In genomic region chr5:131007198-131007597, GRCm38 (mm10) we compare ENCODE assay signal across 9 mouse cellular contexts.
A peak's percentile ranks its signal among the peaks of the same experiment; 100 is the strongest.
DNase-seq lines count a peak whose midpoint lies in the region; ATAC-seq and TF ChIP-seq lines count a peak whose summit lies in the region.
"Had no signal": no experiment of that assay in that cellular context is flagged by ENCODE, and none has a peak within 500 bp of the region (broad histone marks: within the 10 kb centered on the region; RNA-seq: fewer than 3 reads in every experiment).

No protein-coding gene starts in this region.

- H3K4me1 ChIP-seq in lung, postnatal 0 days (ENCODE audit: insufficient read depth, low read depth, low read length) = no peaks in the 10 kb centered on the region
- H3K4me1 ChIP-seq: limb, embryonic 15.5 days; stomach, embryonic 15.5 days had no signal

- TF ChIP-seq EP300 in lung, postnatal 0 days (IDR thresholded peaks at IDR 0.05) = no peak

- peak; percentile 78 for DNase-seq in Muller cell, postnatal 12 days (ENCODE audit: inconsistent ontology term)
- DNase-seq in frontal cortex, postnatal 36 days (ENCODE audit: low spot score in 2 of 2) = peak; percentile 67
- DNase-seq in left cerebral cortex, adult 11 months (ENCODE audit: low spot score) = peak; percentile 52
- no peak for DNase-seq in lung, postnatal 0 days (ENCODE audit: low spot score)
- no peak for DNase-seq in embryo, embryonic 11 days
- DNase-seq in kidney, adult 18-20 months = no peak

- no peaks in the 10 kb centered on the region for H3K27me3 ChIP-seq in lung, postnatal 0 days (replicated peaks; ENCODE audit: insufficient read depth, low read length)
- H3K27me3 ChIP-seq: limb, embryonic 15.5 days; stomach, embryonic 15.5 days had no signal

- no peak overlapping the region for H3K4me3 ChIP-seq in lung, postnatal 0 days (ENCODE audit: low read depth, low read length)
- H3K4me3 ChIP-seq: limb, embryonic 15.5 days; stomach, embryonic 15.5 days had no signal

- H3K4me2 ChIP-seq in lung, postnatal 0 days (replicated peaks; ENCODE audit: low read depth, low read length) = no peak overlapping the region
- H3K4me2 ChIP-seq: limb, embryonic 15.5 days; stomach, embryonic 15.5 days had no signal

- no peak overlapping the region for H3K27ac ChIP-seq in lung, postnatal 0 days (ENCODE audit: low read length)
- H3K27ac ChIP-seq: limb, embryonic 15.5 days; stomach, embryonic 15.5 days had no signal

- peak; percentile 75; the same call in 1 of the 2 replicates for ATAC-seq in cerebellum, adult (ENCODE audit: insufficient number of reproducible peaks, low FRiP score, low TSS enrichment)
- ATAC-seq in lung, postnatal 0 days = no peak

- no peak for TF ChIP-seq CTCF in lung, postnatal 0 days (IDR thresholded peaks at IDR 0.05)

- H3K9me3 ChIP-seq in lung, postnatal 0 days (ENCODE audit: low read length) = no peaks in the 10 kb centered on the region
- H3K9me3 ChIP-seq: limb, embryonic 15.5 days; stomach, embryonic 15.5 days had no signal

- WGBS in lung, postnatal 0 days = 59% methylated on average over 7 of the region's 7 CpGs

- H3K9ac ChIP-seq in lung, postnatal 0 days (replicated peaks; ENCODE audit: low read depth) = no peak overlapping the region
- H3K9ac ChIP-seq: limb, embryonic 15.5 days; stomach, embryonic 15.5 days had no signal

- H3K36me3 ChIP-seq in lung, postnatal 0 days (ENCODE audit: insufficient read depth, low read length) = no peaks in the 10 kb centered on the region
- H3K36me3 ChIP-seq: limb, embryonic 15.5 days; stomach, embryonic 15.5 days had no signal

Comparison
In these comparisons a context has a peak if more than half of its experiments do, and no peak if none do; other contexts are left out.
1. DNase-seq: peak in Muller cell, postnatal 12 days (single experiment), frontal cortex, postnatal 36 days (2 of 2) and left cerebral cortex, adult 11 months (single experiment); none in lung, postnatal 0 days (single experiment), embryo, embryonic 11 days (single experiment) and kidney, adult 18-20 months (single experiment).